Mouse (Mus musculus): Measurements from ENCODE around the gene Gm13290. TPM values are rescaled to one million over a fixed set of nuclear protein-coding genes. Genes with fewer than 3 reads are reported as not detected.
"Not testable (repeated sequence)": the region's sequence is repeated elsewhere in the genome, so short reads cannot be mapped to it uniquely, and the experiment has no call there.

The Gm13290 gene
- polyA plus RNA-seq, 1 experiment from 2014 or later: 0.45 TPM

DNA sequence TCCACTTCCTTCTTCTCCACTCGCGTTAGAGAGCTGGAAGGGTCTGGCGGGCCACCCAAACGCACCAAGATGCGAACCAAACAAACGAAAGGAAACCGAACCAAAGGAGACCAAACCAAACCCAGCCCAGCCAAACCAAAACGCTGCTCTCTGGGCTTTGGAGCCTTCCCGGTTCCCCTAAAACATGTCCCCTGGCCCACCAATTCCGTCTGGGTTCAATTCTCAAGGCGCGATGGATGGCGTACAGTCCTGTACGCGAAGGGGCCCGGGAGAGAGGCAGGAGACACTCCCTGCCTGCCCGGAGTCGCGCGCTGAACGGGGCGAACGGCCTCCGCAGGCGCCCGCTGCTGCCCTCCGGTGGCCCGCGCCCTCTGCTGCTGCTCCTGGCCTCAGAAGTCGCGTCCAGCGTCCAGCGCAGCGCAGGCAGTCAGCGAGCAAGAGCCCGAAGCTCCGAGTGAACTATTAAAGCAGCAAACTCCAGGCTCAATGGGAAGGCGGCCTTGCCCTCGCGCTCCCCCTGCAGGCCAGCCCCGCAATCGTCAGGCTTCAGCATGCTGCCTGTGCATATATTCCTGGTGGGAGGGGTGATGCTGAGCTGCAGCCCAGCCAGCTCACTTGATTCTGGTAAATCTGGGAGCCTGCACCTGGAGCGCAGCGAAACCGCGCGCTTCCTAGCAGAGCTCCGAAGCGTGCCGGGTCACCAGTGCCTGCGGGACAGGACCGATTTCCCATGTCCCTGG, 20.5 kb downstream of the Gm13290 start, which contains the start of gene Gm13275:
Gm13275 (plus strand) TSS at position 552 of the 740 bp plus-strand sequence.
- ATAC-seq (replicated peaks; ENCODE audit: extremely low read depth, insufficient read depth, low FRiP score); H3K4me2 ChIP-seq (ENCODE audit: low read depth, low read length); H3K9ac ChIP-seq (ENCODE audit: low read length); H3K36me3 ChIP-seq (ENCODE audit: control insufficient read depth, insufficient read depth); H3K4me1 ChIP-seq (ENCODE audit: control insufficient read depth, insufficient read depth, low read length); H3K9me3 ChIP-seq (replicated peaks; ENCODE audit: control insufficient read depth, low read length); H3K27me3 ChIP-seq (ENCODE audit: control insufficient read depth, insufficient read depth, low read length); H3K27ac ChIP-seq (ENCODE audit: low read length); H3K4me3 ChIP-seq (ENCODE audit: low read length): not testable (repeated sequence)
- WGBS: 0% methylated on average over 10 of the region's 52 CpGs

DNA sequence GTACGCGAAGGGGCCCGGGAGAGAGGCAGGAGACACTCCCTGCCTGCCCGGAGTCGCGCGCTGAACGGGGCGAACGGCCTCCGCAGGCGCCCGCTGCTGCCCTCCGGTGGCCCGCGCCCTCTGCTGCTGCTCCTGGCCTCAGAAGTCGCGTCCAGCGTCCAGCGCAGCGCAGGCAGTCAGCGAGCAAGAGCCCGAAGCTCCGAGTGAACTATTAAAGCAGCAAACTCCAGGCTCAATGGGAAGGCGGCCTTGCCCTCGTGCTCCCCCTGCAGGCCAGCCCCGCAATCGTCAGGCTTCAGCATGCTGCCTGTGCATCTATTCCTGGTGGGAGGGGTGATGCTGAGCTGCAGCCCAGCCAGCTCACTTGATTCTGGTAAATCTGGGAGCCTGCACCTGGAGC, 23.5 kb downstream of the Gm13290 start, which contains the start of gene Gm13279:
Gm13279 (plus strand) TSS at position 301 of the 400 bp plus-strand sequence.
- ATAC-seq (replicated peaks; ENCODE audit: extremely low read depth, insufficient read depth, low FRiP score); H3K9ac ChIP-seq (ENCODE audit: low read length); H3K4me2 ChIP-seq (ENCODE audit: low read depth, low read length); H3K4me1 ChIP-seq (ENCODE audit: control insufficient read depth, insufficient read depth, low read length); H3K27me3 ChIP-seq (ENCODE audit: control insufficient read depth, insufficient read depth, low read length); H3K36me3 ChIP-seq (ENCODE audit: control insufficient read depth, insufficient read depth); H3K4me3 ChIP-seq (ENCODE audit: low read length); H3K9me3 ChIP-seq (replicated peaks; ENCODE audit: control insufficient read depth, low read length); H3K27ac ChIP-seq (ENCODE audit: low read length): not testable (repeated sequence)
- WGBS: no CpG with 5 or more reads among the region's 28 CpGs

DNA sequence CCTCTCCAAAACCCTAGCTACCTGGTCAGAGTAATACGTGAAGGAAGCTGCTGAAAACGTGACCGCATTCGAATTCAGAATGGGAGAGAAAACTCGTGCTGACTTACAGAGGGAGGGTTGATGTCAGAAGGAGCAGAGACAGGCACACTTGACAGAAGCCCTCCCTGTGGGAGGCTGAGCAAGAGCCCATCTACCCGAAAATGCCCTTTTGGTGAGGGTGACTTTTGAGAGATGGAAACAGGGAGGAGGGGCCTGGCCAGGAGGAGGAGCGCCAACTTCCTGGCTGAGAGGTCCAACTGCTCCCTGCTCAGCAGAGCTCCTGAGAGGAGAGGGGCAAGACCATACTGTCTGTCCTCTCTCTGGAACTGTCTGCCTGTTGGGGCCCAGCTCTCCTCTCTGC, 25.7 kb downstream of the Gm13290 start, which contains the start of gene Gm13285:
Gm13285 (plus strand) TSS at position 301 of the 400 bp plus-strand sequence.
- not testable (repeated sequence) for H3K9ac ChIP-seq (ENCODE audit: low read length); H3K36me3 ChIP-seq (ENCODE audit: control insufficient read depth, insufficient read depth); H3K27ac ChIP-seq (ENCODE audit: low read length); H3K27me3 ChIP-seq (ENCODE audit: control insufficient read depth, insufficient read depth, low read length); ATAC-seq (replicated peaks; ENCODE audit: extremely low read depth, insufficient read depth, low FRiP score); H3K4me3 ChIP-seq (ENCODE audit: low read length); H3K4me1 ChIP-seq (ENCODE audit: control insufficient read depth, insufficient read depth, low read length); H3K9me3 ChIP-seq (replicated peaks; ENCODE audit: control insufficient read depth, low read length); H3K4me2 ChIP-seq (ENCODE audit: low read depth, low read length)
- 8% methylated on average over 5 of the region's 7 CpGs for WGBS

DNA sequence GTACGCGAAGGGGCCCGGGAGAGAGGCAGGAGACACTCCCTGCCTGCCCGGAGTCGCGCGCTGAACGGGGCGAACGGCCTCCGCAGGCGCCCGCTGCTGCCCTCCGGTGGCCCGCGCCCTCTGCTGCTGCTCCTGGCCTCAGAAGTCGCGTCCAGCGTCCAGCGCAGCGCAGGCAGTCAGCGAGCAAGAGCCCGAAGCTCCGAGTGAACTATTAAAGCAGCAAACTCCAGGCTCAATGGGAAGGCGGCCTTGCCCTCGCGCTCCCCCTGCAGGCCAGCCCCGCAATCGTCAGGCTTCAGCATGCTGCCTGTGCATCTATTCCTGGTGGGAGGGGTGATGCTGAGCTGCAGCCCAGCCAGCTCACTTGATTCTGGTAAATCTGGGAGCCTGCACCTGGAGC, 29.3 kb downstream of the Gm13290 start, which contains the start of gene Gm13287:
Gm13287 (plus strand) TSS at position 301 of the 400 bp plus-strand sequence.
- not testable (repeated sequence) for H3K4me1 ChIP-seq (ENCODE audit: control insufficient read depth, insufficient read depth, low read length); H3K36me3 ChIP-seq (ENCODE audit: control insufficient read depth, insufficient read depth); H3K9me3 ChIP-seq (replicated peaks; ENCODE audit: control insufficient read depth, low read length); H3K4me2 ChIP-seq (ENCODE audit: low read depth, low read length); H3K27me3 ChIP-seq (ENCODE audit: control insufficient read depth, insufficient read depth, low read length); H3K4me3 ChIP-seq (ENCODE audit: low read length); ATAC-seq (replicated peaks; ENCODE audit: extremely low read depth, insufficient read depth, low FRiP score); H3K27ac ChIP-seq (ENCODE audit: low read length); H3K9ac ChIP-seq (ENCODE audit: low read length)
- WGBS: no CpG with 5 or more reads among the region's 29 CpGs

DNA sequence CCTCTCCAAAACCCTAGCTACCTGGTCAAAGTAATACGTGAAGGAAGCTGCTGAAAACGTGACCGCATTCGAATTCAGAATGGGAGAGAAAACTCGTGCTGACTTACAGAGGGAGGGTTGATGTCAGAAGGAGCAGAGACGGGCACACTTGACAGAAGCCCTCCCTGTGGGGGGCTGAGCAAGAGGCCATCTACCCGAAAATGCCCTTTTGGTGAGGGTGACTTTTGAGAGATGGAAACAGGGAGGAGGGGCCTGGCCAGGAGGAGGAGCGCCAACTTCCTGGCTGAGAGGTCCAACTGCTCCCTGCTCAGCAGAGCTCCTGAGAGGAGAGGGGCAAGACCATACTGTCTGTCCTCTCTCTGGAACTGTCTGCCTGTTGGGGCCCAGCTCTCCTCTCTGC, 31.6 kb downstream of the Gm13290 start, which contains the start of gene Gm13288:
Gm13288 (plus strand) TSS at position 301 of the 400 bp plus-strand sequence.
- WGBS: no CpG with 5 or more reads among the region's 8 CpGs
- H3K9me3 ChIP-seq (replicated peaks; ENCODE audit: control insufficient read depth, low read length); ATAC-seq (replicated peaks; ENCODE audit: extremely low read depth, insufficient read depth, low FRiP score); H3K4me1 ChIP-seq (ENCODE audit: control insufficient read depth, insufficient read depth, low read length); H3K36me3 ChIP-seq (ENCODE audit: control insufficient read depth, insufficient read depth); H3K27me3 ChIP-seq (ENCODE audit: control insufficient read depth, insufficient read depth, low read length); H3K4me2 ChIP-seq (ENCODE audit: low read depth, low read length); H3K9ac ChIP-seq (ENCODE audit: low read length); H3K27ac ChIP-seq (ENCODE audit: low read length): not testable (repeated sequence)
- H3K4me3 ChIP-seq (ENCODE audit: low read length): peak within 1 kb of the TSS; percentile 34

DNA sequence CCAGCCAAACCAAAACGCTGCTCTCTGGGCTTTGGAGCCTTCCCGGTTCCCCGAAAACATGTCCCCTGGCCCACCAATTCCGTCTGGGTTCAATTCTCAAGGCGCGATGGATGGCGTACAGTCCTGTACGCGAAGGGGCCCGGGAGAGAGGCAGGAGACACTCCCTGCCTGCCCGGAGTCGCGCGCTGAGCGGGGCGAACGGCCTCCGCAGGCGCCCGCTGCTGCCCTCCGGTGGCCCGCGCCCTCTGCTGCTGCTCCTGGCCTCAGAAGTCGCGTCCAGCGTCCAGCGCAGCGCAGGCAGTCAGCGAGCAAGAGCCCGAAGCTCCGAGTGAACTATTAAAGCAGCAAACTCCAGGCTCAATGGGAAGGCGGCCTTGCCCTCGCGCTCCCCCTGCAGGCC, 32.1 kb downstream of the Gm13290 start:
- H3K27me3 ChIP-seq (ENCODE audit: control insufficient read depth, insufficient read depth, low read length); H3K4me1 ChIP-seq (ENCODE audit: control insufficient read depth, insufficient read depth, low read length); H3K9ac ChIP-seq (ENCODE audit: low read length); H3K9me3 ChIP-seq (replicated peaks; ENCODE audit: control insufficient read depth, low read length); H3K27ac ChIP-seq (ENCODE audit: low read length); ATAC-seq (replicated peaks; ENCODE audit: extremely low read depth, insufficient read depth, low FRiP score); H3K4me2 ChIP-seq (ENCODE audit: low read depth, low read length); H3K36me3 ChIP-seq (ENCODE audit: control insufficient read depth, insufficient read depth): not testable (repeated sequence)
- WGBS: 0% methylated on average over 9 of the region's 34 CpGs
- peak overlapping the region; percentile 34 for H3K4me3 ChIP-seq (ENCODE audit: low read length)

DNA sequence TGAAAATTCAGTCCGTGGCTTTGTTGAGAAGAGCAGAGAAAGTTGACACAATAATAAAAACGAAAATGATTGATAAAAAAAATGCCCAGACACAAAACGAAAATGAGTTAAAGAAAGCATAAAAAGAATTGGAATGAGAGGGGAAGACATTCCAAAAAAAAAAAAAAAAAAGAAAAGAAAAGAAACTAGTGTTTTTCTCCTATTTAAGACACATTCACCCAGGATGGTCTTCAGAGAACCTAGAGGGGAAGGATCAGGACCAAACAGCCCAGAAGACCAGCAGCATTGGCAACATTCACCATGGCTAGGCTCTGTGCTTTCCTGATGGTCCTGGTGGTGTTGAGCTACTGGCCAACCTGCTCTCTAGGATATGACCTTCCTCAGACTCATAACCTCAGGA, 42.3 kb downstream of the Gm13290 start, which contains the start of gene Ifna7:
Ifna7 (plus strand) TSS at position 301 of the 400 bp plus-strand sequence.
- ATAC-seq (replicated peaks; ENCODE audit: extremely low read depth, insufficient read depth, low FRiP score): no peak
- Histone ChIP-seq H3K27me3 (ENCODE audit: control insufficient read depth, insufficient read depth, low read length) (no peaks in the 10 kb centered on the region), H3K9me3 (replicated peaks; ENCODE audit: control insufficient read depth, low read length) (no peaks in the 10 kb centered on the region), H3K36me3 (ENCODE audit: control insufficient read depth, insufficient read depth) (no peaks in the 10 kb centered on the region), H3K27ac (ENCODE audit: low read length) (no peak within 1 kb of the TSS), H3K4me2 (ENCODE audit: low read depth, low read length) (no peak within 1 kb of the TSS), H3K4me3 (ENCODE audit: low read length) (no peak within 1 kb of the TSS), H3K9ac (ENCODE audit: low read length) (no peak within 1 kb of the TSS), H3K4me1 (ENCODE audit: control insufficient read depth, insufficient read depth, low read length) (no peaks in the 10 kb centered on the region)
- 54% methylated on average over 3 of the region's 3 CpGs for WGBS

DNA sequence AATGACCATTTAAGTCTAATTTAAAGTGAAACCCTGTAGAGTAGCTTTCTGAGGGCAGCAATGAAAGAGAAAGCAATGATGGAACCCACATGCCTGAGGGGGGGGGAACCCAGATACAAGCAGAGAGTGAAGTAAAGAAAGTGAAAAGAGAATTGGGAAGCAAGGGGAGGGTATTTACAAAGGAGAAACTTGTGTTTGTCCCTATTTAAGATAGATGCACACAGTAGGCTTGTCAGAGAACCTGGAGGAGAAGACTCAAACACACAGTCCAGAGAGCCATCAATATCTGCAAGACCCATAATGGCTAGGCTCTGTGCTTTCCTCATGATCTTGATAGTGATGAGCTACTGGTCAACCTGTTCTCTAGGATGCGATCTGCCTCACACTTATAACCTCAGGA, 46.0 kb downstream of the Gm13290 start, which contains the start of gene Ifna11:
Ifna11 (plus strand) TSS at position 301 of the 400 bp plus-strand sequence.
- Histone ChIP-seq H3K9ac (ENCODE audit: low read length) (no peak within 1 kb of the TSS), H3K9me3 (replicated peaks; ENCODE audit: control insufficient read depth, low read length) (no peaks in the 10 kb centered on the region), H3K4me1 (ENCODE audit: control insufficient read depth, insufficient read depth, low read length) (no peaks in the 10 kb centered on the region), H3K4me3 (ENCODE audit: low read length) (no peak within 1 kb of the TSS), H3K36me3 (ENCODE audit: control insufficient read depth, insufficient read depth) (no peaks in the 10 kb centered on the region), H3K27me3 (ENCODE audit: control insufficient read depth, insufficient read depth, low read length) (no peaks in the 10 kb centered on the region), H3K4me2 (ENCODE audit: low read depth, low read length) (no peak within 1 kb of the TSS), H3K27ac (ENCODE audit: low read length) (no peak within 1 kb of the TSS)
- no peak for ATAC-seq (replicated peaks; ENCODE audit: extremely low read depth, insufficient read depth, low FRiP score)
- 60% methylated on average over 1 of the region's 1 CpGs for WGBS

DNA sequence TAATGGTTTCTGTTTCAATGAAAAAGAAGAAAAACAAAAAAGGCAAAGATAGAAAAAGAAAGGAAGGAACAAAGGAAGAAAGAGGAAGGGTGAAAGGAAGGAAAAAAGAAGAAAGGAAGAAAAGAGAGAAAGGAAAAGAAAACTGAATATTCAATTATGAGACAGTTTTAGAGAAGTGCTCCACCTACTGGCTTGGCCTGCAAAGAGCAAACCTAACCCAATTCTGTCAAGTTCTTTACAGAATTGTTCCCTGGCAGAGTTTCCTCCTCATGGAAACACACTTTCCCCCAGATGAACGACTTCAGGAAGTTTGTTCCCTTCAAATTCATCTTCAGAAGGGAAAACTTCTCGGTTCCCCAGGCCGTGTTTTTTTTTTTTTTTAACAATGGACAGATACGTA, 49.4 kb downstream of the Gm13290 start:
- no peak for ATAC-seq (replicated peaks; ENCODE audit: extremely low read depth, insufficient read depth, low FRiP score)
- no peaks in the 10 kb centered on the region for H3K36me3 ChIP-seq (ENCODE audit: control insufficient read depth, insufficient read depth)
- 21% methylated on average over 4 of the region's 4 CpGs for WGBS
- H3K4me1 ChIP-seq (ENCODE audit: control insufficient read depth, insufficient read depth, low read length): no peaks in the 10 kb centered on the region
- H3K27ac ChIP-seq (ENCODE audit: low read length): no peak overlapping the region
- no peaks in the 10 kb centered on the region for H3K27me3 ChIP-seq (ENCODE audit: control insufficient read depth, insufficient read depth, low read length)
- H3K4me2 ChIP-seq (ENCODE audit: low read depth, low read length): no peak overlapping the region
- no peaks in the 10 kb centered on the region for H3K9me3 ChIP-seq (replicated peaks; ENCODE audit: control insufficient read depth, low read length)
- H3K9ac ChIP-seq (ENCODE audit: low read length): no peak overlapping the region
- no peak overlapping the region for H3K4me3 ChIP-seq (ENCODE audit: low read length)
